8 mouse cellular contexts compared by ENCODE assay signal in genomic region chr10:7681343-7682025, GRCm38 (mm10). TPM values are rescaled to one million over a fixed set of nuclear protein-coding genes. Genes with fewer than 3 reads are reported as not detected.
A peak's percentile ranks its signal among the peaks of the same experiment; 100 is the strongest.
DNase-seq lines count a peak whose midpoint lies in the region; ATAC-seq and TF ChIP-seq lines count a peak whose summit lies in the region.

No protein-coding gene starts in this region.

- H3K4me1 ChIP-seq in heart, embryonic 14.5 days (ENCODE audit: control insufficient read depth in 2 of 2, insufficient read depth in 2 of 2, low read length in 2 of 2) = peaks cover 6 to 32% of the 10 kb centered on the region in 2 experiments
- H3K4me1 ChIP-seq in liver, embryonic 14.5 days (replicated peaks; ENCODE audit: control insufficient read depth in 2 of 2, insufficient read depth in 2 of 2, low read length in 1 of 2) = peaks cover 12 to 14% of the 10 kb centered on the region in 2 experiments
- H3K4me1 ChIP-seq in stomach, embryonic 15.5 days = peaks cover 17% of the 10 kb centered on the region

- peaks cover 29% of the 10 kb centered on the region for H3K36me3 ChIP-seq in heart, embryonic 14.5 days (ENCODE audit: control insufficient read depth, insufficient read depth, low read length)
- peaks cover 22% of the 10 kb centered on the region for H3K36me3 ChIP-seq in liver, embryonic 14.5 days (replicated peaks; ENCODE audit: control insufficient read depth, insufficient read depth, low read depth)
- peaks cover 12% of the 10 kb centered on the region for H3K36me3 ChIP-seq in stomach, embryonic 15.5 days

- peak overlapping the region; percentile 98 to 99 for H3K27ac ChIP-seq in heart, embryonic 14.5 days (replicated peaks in 1 of 2; ENCODE audit: control insufficient read depth in 1 of 2, insufficient read depth in 1 of 2, low read depth in 2 of 2, low read length in 2 of 2)
- H3K27ac ChIP-seq in liver, embryonic 14.5 days = peak overlapping the region; percentile 5
- peak overlapping the region; percentile 97 for H3K27ac ChIP-seq in stomach, embryonic 15.5 days

- no peaks in the 10 kb centered on the region for H3K9me3 ChIP-seq in heart, embryonic 14.5 days (ENCODE audit: control insufficient read depth, low read length)
- H3K9me3 ChIP-seq in liver, embryonic 14.5 days (ENCODE audit: control insufficient read depth, low read length) = no peaks in the 10 kb centered on the region
- H3K9me3 ChIP-seq in stomach, embryonic 15.5 days = no peaks in the 10 kb centered on the region

- H3K9ac ChIP-seq in heart, embryonic 14.5 days (ENCODE audit: low read length) = peak overlapping the region; percentile 99
- peak overlapping the region; percentile 91 for H3K9ac ChIP-seq in liver, embryonic 14.5 days (replicated peaks)
- peak overlapping the region; percentile 97 for H3K9ac ChIP-seq in stomach, embryonic 15.5 days

- peak; percentile 44 for DNase-seq in c-Kit-negative CD71-positive TER-119-positive erythroid progenitor cells, embryonic 14.5 days (ENCODE audit: low read depth, low spot score)
- peak; percentile 53 for DNase-seq in fibroblast of lung, adult 2 months (ENCODE audit: low read depth)
- DNase-seq in kidney, postnatal 10 days = peak; percentile 85
- peak; percentile 43 to 51 (median 47) for DNase-seq in liver, embryonic 14.5 days (ENCODE audit: low read depth in 3 of 3, low spot score in 3 of 3)
- DNase-seq in neural tube, embryonic 10.5 days (ENCODE audit: extremely low spot score, low spot score) = peak; percentile 83

- no peak for TF ChIP-seq EP300 in liver, embryonic 14.5 days (IDR thresholded peaks at IDR 0.05; ENCODE audit: low read depth)

- peak overlapping the region; percentile 94 to 98 for H3K4me3 ChIP-seq in heart, embryonic 14.5 days (ENCODE audit: control insufficient read depth in 1 of 2, insufficient read depth in 1 of 2, low read depth in 1 of 2, low read length in 2 of 2)
- H3K4me3 ChIP-seq in liver, embryonic 14.5 days (ENCODE audit: insufficient read depth in 1 of 2, low read depth in 2 of 2, low read length in 2 of 2) = peak overlapping the region; percentile 66 to 89
- peak overlapping the region; percentile 72 for H3K4me3 ChIP-seq in stomach, embryonic 15.5 days (replicated peaks)

- peak; percentile 58 for TF ChIP-seq CTCF in liver, embryonic 14.5 days (IDR thresholded peaks at IDR 0.05; ENCODE audit: low read depth)

- H3K27me3 ChIP-seq in heart, embryonic 14.5 days (ENCODE audit: control insufficient read depth, insufficient read depth, low read length) = no peaks in the 10 kb centered on the region
- no peaks in the 10 kb centered on the region for H3K27me3 ChIP-seq in liver, embryonic 14.5 days (ENCODE audit: control insufficient read depth, insufficient read depth, low read length)
- H3K27me3 ChIP-seq in stomach, embryonic 15.5 days (replicated peaks) = no peaks in the 10 kb centered on the region

- peak overlapping the region; percentile 92 for H3K4me2 ChIP-seq in heart, embryonic 14.5 days (ENCODE audit: low read length)
- H3K4me2 ChIP-seq in liver, embryonic 14.5 days (ENCODE audit: low read depth) = peak overlapping the region; percentile 75
- peak overlapping the region; percentile 73 for H3K4me2 ChIP-seq in stomach, embryonic 15.5 days

- ATAC-seq in CD4-positive, CD25-positive, alpha-beta regulatory T cell, adult 4 months = peak; percentile 68
- ATAC-seq in heart, embryonic 14.5 days (ENCODE audit: insufficient number of reproducible peaks, insufficient read depth, low FRiP score, low read depth) = peak; percentile 85
- ATAC-seq in liver, embryonic 14.5 days (ENCODE audit: insufficient read depth) = peak; percentile 79
- peak; percentile 89 for ATAC-seq in stomach, embryonic 15.5 days (ENCODE audit: insufficient read depth, low FRiP score, low read depth)

- WGBS in heart, embryonic 14.5 days = under 1% methylated on average over 52 of the region's 64 CpGs
- WGBS in liver, embryonic 14.5 days (ENCODE audit: insufficient replicate concordance) = under 1% methylated on average over 50 of the region's 64 CpGs
- WGBS in stomach, embryonic 15.5 days = under 1% methylated on average over 53 of the region's 64 CpGs

RNA-seq across cellular contexts. Expression of gene Lats1, which starts 0.5 kb away (rescaled TPM):
- polyA plus RNA-seq in CD4-positive, CD25-positive, alpha-beta regulatory T cell, adult 4 months (2017; shearing (Covaris generic)) = 1 to 10 TPM; 5.8 to 7.2 TPM
- polyA plus RNA-seq in heart, embryonic 14.5 days (2014; fragmentation: Nextera tagmentation; extraction: Ambion mirVana) = 5.3 and 6.0 TPM in 2 replicates
- polyA plus RNA-seq in liver, embryonic 14.5 days (2012; rRNA removed) = 3.9 and 4.7 TPM in 2 replicates
- polyA plus RNA-seq in liver, embryonic 14.5 days (2014; fragmentation: Nextera tagmentation; extraction: Ambion mirVana) = 2.8 and 3.7 TPM in 2 replicates
- polyA plus RNA-seq in stomach, embryonic 15.5 days (2015; fragmentation: Nextera tagmentation; extraction: Ambion mirVana) = 8.4 and 8.5 TPM in 2 replicates

RNA-seq across cellular contexts. Expression of gene Pcmt1, which starts 0.5 kb away (rescaled TPM):
- polyA plus RNA-seq in CD4-positive, CD25-positive, alpha-beta regulatory T cell, adult 4 months (2017; shearing (Covaris generic)) = 100 to 1,000 TPM; 109 to 118 TPM
- 130 and 134 TPM in 2 replicates for polyA plus RNA-seq in heart, embryonic 14.5 days (2014; fragmentation: Nextera tagmentation; extraction: Ambion mirVana)
- 29.4 and 41.6 TPM in 2 replicates for polyA plus RNA-seq in liver, embryonic 14.5 days (2012; rRNA removed)
- polyA plus RNA-seq in liver, embryonic 14.5 days (2014; fragmentation: Nextera tagmentation; extraction: Ambion mirVana) = 95.4 and 98.7 TPM in 2 replicates
- polyA plus RNA-seq in stomach, embryonic 15.5 days (2015; fragmentation: Nextera tagmentation; extraction: Ambion mirVana) = 105 and 110 TPM in 2 replicates

RNA-seq across cellular contexts. Expression of gene Nup43, which starts 14.2 kb away (rescaled TPM):
- polyA plus RNA-seq in CD4-positive, CD25-positive, alpha-beta regulatory T cell, adult 4 months (2017; shearing (Covaris generic)) = 10 to 100 TPM; 28.1 to 31.3 TPM
- polyA plus RNA-seq in heart, embryonic 14.5 days (2014; fragmentation: Nextera tagmentation; extraction: Ambion mirVana) = 35.4 and 37.5 TPM in 2 replicates
- polyA plus RNA-seq in liver, embryonic 14.5 days (2012; rRNA removed) = 15.7 and 19.7 TPM in 2 replicates
- polyA plus RNA-seq in liver, embryonic 14.5 days (2014; fragmentation: Nextera tagmentation; extraction: Ambion mirVana) = 29.7 and 31.2 TPM in 2 replicates
- polyA plus RNA-seq in stomach, embryonic 15.5 days (2015; fragmentation: Nextera tagmentation; extraction: Ambion mirVana) = 44.9 and 48.7 TPM in 2 replicates

RNA-seq across cellular contexts. Expression of gene Katna1, which starts 44.3 kb away (rescaled TPM):
- polyA plus RNA-seq in CD4-positive, CD25-positive, alpha-beta regulatory T cell, adult 4 months (2017; shearing (Covaris generic)) = 10 to 100 TPM; 79.6 to 87.1 TPM
- polyA plus RNA-seq in heart, embryonic 14.5 days (2014; fragmentation: Nextera tagmentation; extraction: Ambion mirVana) = 33.5 and 34.2 TPM in 2 replicates
- polyA plus RNA-seq in liver, embryonic 14.5 days (2012; rRNA removed) = 3.3 and 6.9 TPM in 2 replicates
- polyA plus RNA-seq in liver, embryonic 14.5 days (2014; fragmentation: Nextera tagmentation; extraction: Ambion mirVana) = 31.6 and 31.9 TPM in 2 replicates
- 50.9 and 59.5 TPM in 2 replicates for polyA plus RNA-seq in stomach, embryonic 15.5 days (2015; fragmentation: Nextera tagmentation; extraction: Ambion mirVana)

Comparison
In these comparisons a context has a peak if more than half of its experiments do, and no peak if none do; other contexts are left out.
1. Peak in every context shown above with its lines: DNase-seq, ATAC-seq, H3K4me3 ChIP-seq and H3K27ac ChIP-seq.
2. H3K27ac ChIP-seq: peak in every context shown above with its lines; median percentile 98 in heart, embryonic 14.5 days; 97 in stomach, embryonic 15.5 days; 5 in liver, embryonic 14.5 days.